Mouse (Mus musculus) erythroblast, embryonic 14.5 days (primary cell): Measurements from ENCODE around the gene Ifitm3.

Source experiments
- GATA1 ChIP-seq: IDR thresholded peaks from 2 replicates; pipeline ENCODE4 v1.6.1; 2012; ENCODE audit warnings: low read length, inconsistent platforms, mixed read lengths
- TAL1 ChIP-seq: IDR thresholded peaks from 3 replicates; pipeline ENCODE4 v1.6.1; 2012; ENCODE audit warnings: low read length, inconsistent platforms, mixed read lengths

GRCm38 (mm10) chr7:140970931-140971330 is 39.6 kb downstream of the Ifitm3 start:
- no peak for TF ChIP-seq GATA1
- TF ChIP-seq TAL1, result no peak
